Mouse (Mus musculus): ENCODE measurements around the gene Neu1.

DNA sequence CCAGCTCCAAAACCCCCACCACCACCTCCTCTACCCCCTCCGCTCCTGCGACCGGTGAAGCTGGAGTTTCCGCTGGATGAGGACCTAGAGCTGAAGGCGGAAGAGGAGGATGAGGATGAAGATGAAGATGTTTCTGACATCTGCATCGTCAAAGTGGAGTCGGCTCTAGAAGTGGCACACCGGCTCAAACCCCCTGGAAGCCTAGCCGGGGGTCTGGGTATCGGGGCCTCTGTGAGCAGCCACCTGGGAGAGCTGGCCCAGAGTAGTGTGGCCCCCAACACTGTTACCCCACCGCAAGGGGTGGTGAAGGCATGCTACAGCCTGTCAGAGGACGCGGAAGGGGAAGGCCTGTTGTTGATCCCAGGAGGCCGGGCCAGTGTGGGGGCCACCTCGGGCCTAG lies 35.3 kb upstream of the Neu1 start:
- TF ChIP-seq CTCF (IDR thresholded peaks at IDR 0.05; ENCODE audit: low read depth) (no peak), EP300 (optimal IDR thresholded peaks at IDR 0.05) (no peak)
